Mouse (Mus musculus) heart, embryonic 10.5 days (tissue): ENCODE measurements around the gene Gm14692. TPM values are rescaled to one million over a fixed set of nuclear protein-coding genes. Genes with fewer than 3 reads are reported as not detected.
"Not testable (repeated sequence)": the region's sequence is repeated elsewhere in the genome, so short reads cannot be mapped to it uniquely, and the experiment has no call there.

ENCODE experiments used
- DNase-seq: peaks from one replicate; pipeline ENCODE4 v3.0.0-alpha.2; 2017; ENCODE audit warnings: low spot score
- H3K27ac ChIP-seq: fragments of 300-500 bp; sonication (generic); 2 replicates; pipeline ENCODE4 v1.5.1; 2016; ENCODE audit warnings: mild to moderate bottlenecking
- H3K27me3 ChIP-seq: fragments of 300-500 bp; sonication (generic); 2 replicates; pipeline ENCODE4 v1.6.1; 2016; ENCODE audit warnings: mild to moderate bottlenecking; ENCODE audit not compliant: poor library complexity, insufficient read depth, severe bottlenecking
- H3K36me3 ChIP-seq: fragments of 300-500 bp; sonication (generic); 2 replicates; pipeline ENCODE4 v1.6.1; 2016; ENCODE audit warnings: mild to moderate bottlenecking, moderate library complexity
- H3K4me1 ChIP-seq: fragments of 300-500 bp; sonication (generic); 2 replicates; pipeline ENCODE4 v1.6.1; 2016; ENCODE audit warnings: mild to moderate bottlenecking
- H3K4me3 ChIP-seq: fragments of 300-500 bp; sonication (generic); 2 replicates; pipeline ENCODE4 v1.5.1; 2016; ENCODE audit warnings: mild to moderate bottlenecking, moderate library complexity
- H3K9me3 ChIP-seq: fragments of 300-500 bp; sonication (generic); 2 replicates; pipeline ENCODE4 v1.6.1; 2016; ENCODE audit warnings: mild to moderate bottlenecking, moderate library complexity
- WGBS: fragments of 180-500 bp; shearing (Covaris S2); methylation state at CpG from one replicate; pipeline ENCODE4 v1.1.7; 2016; 5-methylcytosine and 5-hydroxymethylcytosine counted together
- polyA plus RNA-seq: library from polyadenylated mRNA; unstranded; fragments of >200 nt; fragmentation: Nextera tagmentation; extraction: Ambion mirVana; gene quantifications from 2 replicates; pipeline ENCODE4 v1.2.1, GENCODE M21; 2016

Gm14692 gene
- polyA plus RNA-seq, result not detected in 2 replicates

- 85% methylated on average over 5 of the region's 10 CpGs for WGBS
- H3K27ac ChIP-seq, DNase-seq, H3K4me1 ChIP-seq, H3K9me3 ChIP-seq, H3K36me3 ChIP-seq, H3K4me3 ChIP-seq, H3K27me3 ChIP-seq: not testable (repeated sequence)
These were observed at the start of gene Gm14692 for GRCm38 (mm10) chrX:67695398-67695797. Gene Gm14692, plus strand, starts transcription at chrX:67695698.

- H3K27me3 ChIP-seq, DNase-seq, H3K4me1 ChIP-seq, H3K9me3 ChIP-seq, H3K36me3 ChIP-seq, H3K4me3 ChIP-seq, H3K27ac ChIP-seq: not testable (repeated sequence)
- whole genome bisulfite sequencing, result 72% methylated on average over 2 of the region's 11 CpGs
These were observed 2.0 kb upstream of the Gm14692 start, which contains the start of gene Gm1140 for GRCm38 (mm10) chrX:67693462-67693861. Gene Gm1140, minus strand, starts transcription at chrX:67693562.

Other genes with a start within 250 kb of the Gm14692 start
- not detected in 2 replicates for gene Gm1140, start 2.1 kb upstream of the Gm14692 start, polyA plus RNA-seq
- not detected in 2 replicates for gene 4933436I01Rik, start 225.8 kb downstream of the Gm14692 start, polyA plus RNA-seq